Mouse (Mus musculus) hindbrain, embryonic 14.5 days (tissue): ENCODE data around the gene Sgca. TPM values are rescaled to one million over a fixed set of nuclear protein-coding genes. Genes with fewer than 3 reads are reported as not detected.

ENCODE experiments used
- ATAC-seq: fragments of 200-750 bp; cut with Nextera tagmentation; 2 replicates; pipeline ENCODE4 v1.8.0; 2017; ENCODE audit warnings: moderate number of reproducible peaks, mild to moderate bottlenecking, moderate TSS enrichment, moderate library complexity; ENCODE audit not compliant: low FRiP score
- DNase-seq: peaks from one replicate; pipeline ENCODE4 v3.0.0-alpha.2; 2015; ENCODE audit warnings: low spot score
- H3K27ac ChIP-seq: fragments of 300-500 bp; sonication (generic); 2 replicates; pipeline ENCODE4 v1.5.1; 2014; ENCODE audit warnings: mild to moderate bottlenecking, moderate library complexity
- H3K27me3 ChIP-seq: fragments of 300-500 bp; sonication (generic); 2 replicates; pipeline ENCODE4 v1.6.1; 2014; ENCODE audit warnings: mild to moderate bottlenecking, low read length, mixed read lengths; ENCODE audit not compliant: control insufficient read depth, insufficient read depth
- H3K36me3 ChIP-seq: fragments of 300-500 bp; sonication (generic); replicated peaks from 2 replicates; pipeline ENCODE4 v1.6.1; 2014; ENCODE audit not compliant: control insufficient read depth, insufficient read depth
- H3K4me1 ChIP-seq: fragments of 300-500 bp; sonication (generic); replicated peaks from 2 replicates; pipeline ENCODE4 v1.6.1; 2014; ENCODE audit warnings: antibody characterized with exemption, low read length, mixed read lengths; ENCODE audit not compliant: control insufficient read depth, insufficient read depth
- H3K4me2 ChIP-seq: fragments of 300-500 bp; sonication (generic); replicated peaks from 2 replicates; pipeline ENCODE4 v1.6.1; 2014; ENCODE audit warnings: mild to moderate bottlenecking, moderate library complexity
- H3K4me3 ChIP-seq: fragments of 300-500 bp; sonication (generic); replicated peaks from 2 replicates; pipeline ENCODE4 v1.5.1; 2014; ENCODE audit warnings: mild to moderate bottlenecking, low read length
- H3K9ac ChIP-seq: fragments of 300-500 bp; sonication (generic); 2 replicates; pipeline ENCODE4 v1.6.1; 2014
- H3K9me3 ChIP-seq: fragments of 300-500 bp; sonication (generic); 2 replicates; pipeline ENCODE4 v1.6.1; 2016; ENCODE audit warnings: low read length; ENCODE audit not compliant: control insufficient read depth
- whole genome bisulfite sequencing: fragments of 180-500 bp; shearing (Covaris S2); extraction: QIAGEN DNeasy Blood & Tissue Kit; methylation state at CpG from one replicate; pipeline ENCODE4 v1.1.7; 2014; 5-methylcytosine and 5-hydroxymethylcytosine counted together
- polyA plus RNA-seq: library from polyadenylated mRNA; unstranded; fragments of >200 nt; fragmentation: Nextera tagmentation; extraction: Ambion mirVana; gene quantifications from 2 replicates; pipeline ENCODE4 v1.2.1, GENCODE M21; 2014

The Sgca gene
- polyA plus RNA-seq = 0.17 TPM in 1 of 2 replicates, not detected in the other

GRCm38 (mm10) chr11:94976199-94976598 lies at the start of gene Sgca:
Gene Sgca (minus strand): TSS chr11:94976327.
- Histone ChIP-seq H3K27ac (no peak within 1 kb of the TSS), H3K4me3 (no peak within 1 kb of the TSS), H3K9ac (no peak within 1 kb of the TSS), H3K4me1 (peaks cover 11% of the 10 kb centered on the region; the same call in 1 of the 2 replicates), H3K27me3 (no peaks in the 10 kb centered on the region), H3K9me3 (no peaks in the 10 kb centered on the region), H3K36me3 (no peaks in the 10 kb centered on the region), H3K4me2 (no peak within 1 kb of the TSS)
- no peak for DNase-seq
- ATAC-seq = no peak
- 76% methylated on average over 5 of the region's 5 CpGs for WGBS

DNA sequence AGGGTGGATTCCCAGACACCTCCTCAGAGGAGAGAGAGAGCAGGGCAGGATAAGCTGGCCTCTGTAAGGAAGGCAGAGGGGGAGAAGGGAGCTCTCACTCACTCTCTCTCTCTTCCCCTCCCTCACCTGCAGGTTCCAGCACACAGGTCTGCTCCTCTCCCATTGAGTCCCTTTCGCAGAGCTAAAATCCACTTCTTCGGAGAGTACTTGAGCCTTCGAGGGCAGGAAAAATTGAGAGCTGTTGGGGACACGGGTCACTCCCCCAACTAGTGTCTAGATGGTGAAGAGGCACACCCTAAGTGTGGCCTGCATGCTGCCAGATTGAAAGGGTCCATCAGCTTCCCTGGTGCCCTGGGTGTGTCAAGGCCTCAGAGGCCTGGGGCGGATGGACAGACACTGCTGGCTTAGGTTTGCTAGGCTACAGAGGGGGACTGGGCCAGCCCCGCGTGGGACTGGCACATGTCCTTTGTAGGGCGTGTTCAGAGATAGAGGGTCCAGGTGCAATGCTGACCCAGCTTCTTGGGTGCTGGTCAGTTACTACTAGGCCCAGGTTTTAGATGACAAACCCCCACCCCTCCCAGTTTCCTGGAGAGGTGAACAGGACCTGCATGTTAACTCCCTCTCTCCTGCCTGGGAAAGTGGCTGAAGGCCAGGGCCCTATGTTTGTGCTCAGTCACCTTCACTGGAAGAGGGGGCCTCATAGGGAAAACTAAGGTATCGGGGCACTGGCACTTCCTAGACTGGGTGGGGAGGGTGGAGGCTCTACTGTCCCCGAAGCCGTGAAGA lies 49.3 kb upstream of the Sgca start:
- Histone ChIP-seq H3K27ac (no peak overlapping the region), H3K4me3 (no peak overlapping the region), H3K9ac (no peak overlapping the region), H3K36me3 (peaks cover 55% of the 10 kb centered on the region), H3K4me1 (no peaks in the 10 kb centered on the region), H3K27me3 (no peaks in the 10 kb centered on the region), H3K4me2 (no peak overlapping the region), H3K9me3 (no peaks in the 10 kb centered on the region)
- ATAC-seq (no peak), DNase-seq (no peak)
- 90% methylated on average over 11 of the region's 11 CpGs for WGBS

DNA sequence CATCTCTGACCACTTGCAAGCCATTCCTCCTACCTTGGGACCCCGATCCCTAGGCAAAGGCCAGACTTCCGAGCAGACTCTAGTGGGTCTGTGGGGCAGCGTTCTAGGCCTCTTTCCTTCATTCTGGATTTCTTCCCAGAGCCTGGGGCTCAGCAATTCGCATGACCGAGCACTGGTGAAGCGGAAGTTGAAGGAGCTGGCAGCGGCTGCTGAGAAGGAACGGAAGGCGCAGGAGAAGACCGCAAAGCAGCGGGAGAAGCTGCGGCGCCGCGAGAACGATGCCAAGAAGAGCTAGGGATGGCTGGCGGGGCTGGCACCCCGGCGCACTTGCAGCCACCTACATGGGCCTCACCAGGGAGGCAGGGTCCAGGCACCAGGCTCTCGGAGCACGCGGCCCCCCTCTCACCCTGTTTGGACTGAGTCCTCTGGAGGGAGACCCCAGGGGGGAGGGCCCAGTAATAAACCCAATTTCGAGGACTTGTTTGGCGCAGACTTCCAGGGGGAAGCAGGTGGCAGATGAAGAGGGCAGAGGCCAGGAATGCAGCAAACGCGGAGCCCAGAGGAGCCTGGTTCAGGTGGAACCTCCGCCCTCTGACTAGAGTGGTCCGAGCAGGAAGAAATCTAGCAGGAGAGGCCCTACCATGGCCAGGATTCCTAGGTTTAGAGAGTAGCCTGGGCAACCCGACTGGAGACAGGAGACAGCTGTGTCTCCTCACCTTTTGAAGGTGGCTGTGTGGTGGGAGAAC lies 48.5 kb upstream of the Sgca start:
- DNase-seq (peak; percentile 51), ATAC-seq (no peak)
- Histone ChIP-seq H3K4me1 (no peaks in the 10 kb centered on the region; the same call in 1 of the 2 replicates), H3K4me2 (no peak overlapping the region), H3K27ac (0 out of 2 replicates have a peak overlapping the region, but pooled peaks have one; percentile 22), H3K27me3 (no peaks in the 10 kb centered on the region), H3K4me3 (no peak overlapping the region), H3K36me3 (peaks cover 63% of the 10 kb centered on the region), H3K9ac (no peak overlapping the region), H3K9me3 (no peaks in the 10 kb centered on the region)
- 56% methylated on average over 29 of the region's 29 CpGs for WGBS

GRCm38 (mm10) chr11:95023481-95023880 lies 47.4 kb upstream of the Sgca start:
- H3K27ac ChIP-seq = no peak overlapping the region
- ATAC-seq (no peak), DNase-seq (no peak)
- H3K27me3 ChIP-seq = no peaks in the 10 kb centered on the region
- no peaks in the 10 kb centered on the region; the same call in 1 of the 2 replicates for H3K4me1 ChIP-seq
- WGBS = 92% methylated on average over 9 of the region's 9 CpGs
- no peak overlapping the region for H3K4me2 ChIP-seq
- no peak overlapping the region for H3K4me3 ChIP-seq
- H3K36me3 ChIP-seq = peaks cover 73% of the 10 kb centered on the region
- no peak overlapping the region for H3K9ac ChIP-seq
- H3K9me3 ChIP-seq = no peaks in the 10 kb centered on the region

DNA sequence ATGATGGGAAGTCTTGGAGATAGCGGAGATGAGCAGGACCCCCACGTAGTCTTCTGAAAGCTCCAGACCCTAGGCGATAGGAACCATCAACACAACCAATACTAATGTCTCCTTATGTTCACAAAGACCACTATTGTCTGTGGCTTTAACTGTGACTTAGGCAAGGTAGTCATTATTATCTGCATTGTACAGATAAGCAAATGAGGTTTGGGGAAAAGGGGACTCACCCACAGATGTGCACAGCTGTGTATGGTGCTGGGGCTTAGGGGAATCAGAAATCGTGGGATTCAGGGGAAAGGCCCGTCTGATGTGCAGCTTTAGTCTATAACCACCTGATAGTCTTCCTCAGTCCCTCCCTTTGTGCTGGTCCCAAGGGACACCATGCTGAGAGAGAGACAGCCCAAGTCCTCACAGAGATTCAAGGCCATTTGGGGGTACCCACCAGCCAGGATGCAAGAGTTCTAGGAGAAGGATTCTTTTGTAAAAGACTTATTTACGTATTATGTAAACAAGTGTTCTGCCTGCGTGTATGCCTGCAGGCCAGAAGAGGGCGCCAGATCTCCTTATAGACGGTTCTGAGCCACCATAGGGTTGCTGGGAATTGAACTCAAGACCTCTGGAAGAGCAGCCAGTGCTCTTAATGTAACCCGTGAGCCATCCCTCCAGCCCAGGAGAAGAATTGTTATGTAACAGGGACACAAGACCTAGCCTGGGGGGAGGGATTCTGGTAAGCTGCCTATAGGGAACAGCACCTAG lies 46.3 kb upstream of the Sgca start:
- 78% methylated on average over 10 of the region's 10 CpGs for WGBS

DNA sequence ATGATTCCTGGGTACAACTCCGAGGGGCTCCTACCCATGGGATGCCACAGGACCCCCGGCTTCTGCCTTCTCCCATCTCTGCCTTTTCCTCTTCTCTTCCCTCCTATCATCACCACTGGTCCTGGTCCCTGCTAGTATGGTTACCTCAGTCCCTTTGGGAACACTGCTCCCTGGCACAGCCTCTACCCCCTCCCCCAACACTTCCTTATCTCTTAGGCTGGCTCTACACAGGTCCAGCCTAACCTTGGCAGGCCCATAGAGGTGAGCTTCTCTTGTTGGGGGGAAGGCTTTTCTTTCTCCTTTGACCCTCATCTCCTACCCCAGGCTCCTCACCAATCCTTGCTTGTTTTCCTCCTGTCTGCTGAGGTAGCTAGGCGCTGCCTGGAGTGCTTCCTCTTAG lies 39.4 kb upstream of the Sgca start:
- Histone ChIP-seq H3K27ac (no peak overlapping the region), H3K9ac (no peak overlapping the region), H3K4me2 (no peak overlapping the region), H3K36me3 (peaks cover 54% of the 10 kb centered on the region), H3K4me3 (no peak overlapping the region), H3K4me1 (peaks cover 28% of the 10 kb centered on the region), H3K27me3 (no peaks in the 10 kb centered on the region), H3K9me3 (no peaks in the 10 kb centered on the region)
- ATAC-seq (no peak), DNase-seq (no peak)
- WGBS = 74% methylated on average over 3 of the region's 3 CpGs

More for the DNA sequence above, 46.3 kb upstream of the Sgca start:
- no peaks in the 10 kb centered on the region for H3K27me3 ChIP-seq
- no peak overlapping the region for H3K27ac ChIP-seq
- no peak overlapping the region for H3K4me3 ChIP-seq
- H3K4me2 ChIP-seq = no peak overlapping the region
- ATAC-seq (no peak), DNase-seq (no peak)
- H3K4me1 ChIP-seq = no peaks in the 10 kb centered on the region; the same call in 1 of the 2 replicates
- no peak overlapping the region for H3K9ac ChIP-seq
- peaks cover 76% of the 10 kb centered on the region for H3K36me3 ChIP-seq
- H3K9me3 ChIP-seq = no peaks in the 10 kb centered on the region

GRCm38 (mm10) chr11:95012487-95012886 lies 36.4 kb upstream of the Sgca start:
- DNase-seq = no peak
- peak overlapping the region; percentile 98 for H3K9ac ChIP-seq
- no peak for ATAC-seq
- no peaks in the 10 kb centered on the region for H3K9me3 ChIP-seq
- no peak overlapping the region for H3K27ac ChIP-seq
- 30% methylated on average over 3 of the region's 3 CpGs for WGBS
- H3K4me2 ChIP-seq = peak overlapping the region; percentile 92
- no peaks in the 10 kb centered on the region for H3K27me3 ChIP-seq
- H3K4me3 ChIP-seq = peak overlapping the region; percentile 86
- H3K36me3 ChIP-seq = peaks cover 33% of the 10 kb centered on the region
- H3K4me1 ChIP-seq = peaks cover 47% of the 10 kb centered on the region

- DNase-seq (no peak), ATAC-seq (no peak)
- 53% methylated on average over 3 of the region's 3 CpGs for WGBS
- peak overlapping the region; percentile 92 for H3K4me2 ChIP-seq
- H3K36me3 ChIP-seq = peaks cover 29% of the 10 kb centered on the region
- no peaks in the 10 kb centered on the region for H3K27me3 ChIP-seq
- peak overlapping the region; percentile 98 for H3K9ac ChIP-seq
- peaks cover 51% of the 10 kb centered on the region for H3K4me1 ChIP-seq
- H3K4me3 ChIP-seq = peak overlapping the region; percentile 86
- H3K9me3 ChIP-seq = no peaks in the 10 kb centered on the region
- no peak overlapping the region; the same call in 1 of the 2 replicates for H3K27ac ChIP-seq
These were observed 35.9 kb upstream of the Sgca start for GRCm38 (mm10) chr11:95012075-95012474.

GRCm38 (mm10) chr11:95011416-95011815 lies 35.3 kb upstream of the Sgca start:
- H3K9me3 ChIP-seq = no peaks in the 10 kb centered on the region
- H3K4me3 ChIP-seq = peak overlapping the region; percentile 86
- no peaks in the 10 kb centered on the region for H3K27me3 ChIP-seq
- H3K9ac ChIP-seq = peak overlapping the region; percentile 98
- WGBS = 23% methylated on average over 1 of the region's 1 CpGs
- H3K4me2 ChIP-seq = peak overlapping the region; percentile 92
- peaks cover 22% of the 10 kb centered on the region for H3K36me3 ChIP-seq
- ATAC-seq (no peak), DNase-seq (no peak)
- peaks cover 56% of the 10 kb centered on the region for H3K4me1 ChIP-seq
- H3K27ac ChIP-seq = peak overlapping the region; percentile 98
